Mouse (Mus musculus) gastrocnemius, adult 18-20 months (tissue): ENCODE data around the gene Ctnnd2. TPM values are rescaled to one million over a fixed set of nuclear protein-coding genes. Genes with fewer than 3 reads are reported as not detected.

Experiments
- DNase-seq: peaks from one replicate; pipeline ENCODE4 v3.0.0; 2021; ENCODE audit warnings: low spot score
- total RNA-seq, 2 experiments: library from RNA; stranded (reverse); gene quantifications; 2 replicates each; pipeline ENCODE4 v1.2.3; 2021

The Ctnnd2 gene
- total RNA-seq, 2 experiments from 2014 or later: 0.09 TPM; not detected in 1

DNA sequence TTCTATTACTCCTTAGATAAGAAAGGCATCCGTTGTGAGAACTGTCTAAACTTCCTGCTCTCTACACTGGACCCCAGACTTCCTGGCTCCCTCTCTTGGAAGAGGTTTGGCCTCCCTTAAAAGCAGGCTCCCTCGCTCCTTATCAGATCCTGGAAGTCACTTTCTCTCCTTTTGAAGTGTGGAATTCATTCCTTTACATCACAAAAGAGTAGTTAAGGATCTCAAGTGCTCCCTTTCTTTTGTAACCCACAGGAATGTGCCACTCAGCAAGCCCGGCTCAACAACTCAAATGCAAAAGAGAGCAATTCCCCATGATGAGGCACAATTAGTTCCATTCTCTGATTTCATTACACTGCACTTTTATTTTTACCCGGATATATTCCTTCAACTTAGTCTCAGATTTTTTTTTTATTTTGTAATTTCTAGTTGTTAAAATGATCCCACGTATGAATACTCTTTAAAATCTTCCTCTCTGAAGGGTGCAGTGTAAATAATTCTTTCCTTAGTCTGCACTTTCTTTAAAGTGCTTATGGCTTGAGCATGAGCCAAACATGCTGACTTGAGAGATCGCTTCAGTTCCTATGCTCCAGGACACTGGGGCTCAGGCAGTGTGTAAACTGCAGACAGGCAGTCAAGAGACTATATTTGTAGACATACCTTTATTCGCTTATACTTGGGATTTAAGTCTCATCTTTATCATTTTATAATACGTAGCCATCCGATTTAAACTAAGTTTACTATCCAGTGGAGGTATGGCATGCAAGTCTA, 210.9 kb downstream of the Ctnnd2 start:
- DNase-seq: no peak

DNA sequence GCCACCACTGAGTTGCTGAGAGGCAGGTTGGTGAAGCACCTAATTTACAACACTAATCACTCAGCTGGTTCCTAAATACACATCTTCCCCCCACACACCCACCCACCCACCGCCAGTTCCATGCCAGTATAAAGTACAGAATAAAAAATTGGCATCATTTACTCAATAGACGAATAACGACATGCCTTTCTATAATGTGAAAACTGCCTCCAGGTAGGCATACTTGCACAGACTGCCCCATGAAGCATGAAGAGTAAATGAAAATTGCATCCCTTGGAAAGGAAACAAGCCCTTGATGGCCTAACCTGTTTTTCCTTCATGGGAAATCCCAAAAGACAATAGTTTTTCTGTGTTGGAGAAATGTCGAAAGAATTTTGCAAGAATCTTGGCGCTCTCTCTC, 212.0 kb downstream of the Ctnnd2 start:
- no peak for DNase-seq

DNA sequence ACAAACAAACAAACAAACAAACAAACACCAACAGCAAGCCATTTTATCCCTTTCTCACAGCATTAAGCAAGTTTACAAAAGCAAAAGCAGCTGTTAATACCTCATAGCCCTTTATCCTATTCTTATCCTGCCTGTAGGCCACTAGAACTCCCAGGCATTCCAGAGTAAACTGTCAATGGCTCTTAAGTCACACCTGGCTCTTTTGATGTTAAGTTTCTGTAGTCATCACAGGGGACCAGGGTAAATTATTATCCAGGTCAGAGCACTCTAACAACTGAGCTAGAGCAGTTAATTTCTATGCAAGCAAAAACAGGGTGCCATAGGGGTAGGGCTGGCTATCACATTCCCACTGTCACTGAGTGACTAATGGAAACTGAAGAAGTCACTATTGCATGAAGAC, 214.1 kb downstream of the Ctnnd2 start:
- no peak for DNase-seq

GRCm38 (mm10) chr15:30387244-30387643, 214.9 kb downstream of the Ctnnd2 start:
- DNase-seq: no peak

- DNase-seq: no peak
Observed at GRCm38 (mm10) chr15:30401111-30401510, 228.7 kb downstream of the Ctnnd2 start.

DNA sequence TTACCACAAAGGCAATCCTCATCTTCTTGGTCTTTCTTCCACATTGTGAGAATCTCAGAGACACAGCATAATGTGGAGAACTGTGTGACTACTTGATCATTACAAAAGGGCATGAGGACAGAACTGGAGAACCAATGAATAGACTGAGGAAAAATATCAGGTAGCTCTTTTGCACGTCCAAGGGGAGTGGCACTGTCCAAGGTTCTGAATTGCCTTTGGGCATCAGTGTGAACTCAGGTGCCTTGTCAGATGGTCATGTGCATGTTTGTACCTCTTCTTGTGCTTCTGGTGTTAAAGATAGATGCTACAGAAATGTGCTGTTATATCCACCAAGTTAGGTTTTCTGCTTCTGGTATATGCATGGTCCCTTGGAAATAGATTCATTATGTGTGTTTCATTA, 233.9 kb downstream of the Ctnnd2 start:
- DNase-seq: no peak

DNA sequence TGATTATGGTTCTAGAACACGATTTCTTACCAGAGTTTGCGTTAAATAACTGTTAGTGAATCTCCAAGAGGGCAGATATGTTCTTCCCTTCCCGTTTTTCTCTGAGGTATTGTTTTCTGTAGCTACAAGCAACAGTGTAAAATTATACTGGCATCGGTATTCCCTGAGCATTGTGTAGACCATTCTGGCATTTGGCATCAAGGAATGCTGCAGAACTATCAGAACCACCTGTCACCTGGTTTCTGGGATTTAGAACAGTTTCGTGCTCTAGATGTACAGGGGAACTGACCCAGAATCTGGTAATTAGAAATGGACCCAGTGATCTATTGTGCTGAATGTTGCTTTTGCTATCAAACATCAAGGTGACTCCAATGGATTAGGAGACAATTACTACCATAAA, 250.8 kb downstream of the Ctnnd2 start:
- DNase-seq: no peak

- DNase-seq: no peak
Observed at GRCm38 (mm10) chr15:30424290-30424689, 251.9 kb downstream of the Ctnnd2 start.

DNA sequence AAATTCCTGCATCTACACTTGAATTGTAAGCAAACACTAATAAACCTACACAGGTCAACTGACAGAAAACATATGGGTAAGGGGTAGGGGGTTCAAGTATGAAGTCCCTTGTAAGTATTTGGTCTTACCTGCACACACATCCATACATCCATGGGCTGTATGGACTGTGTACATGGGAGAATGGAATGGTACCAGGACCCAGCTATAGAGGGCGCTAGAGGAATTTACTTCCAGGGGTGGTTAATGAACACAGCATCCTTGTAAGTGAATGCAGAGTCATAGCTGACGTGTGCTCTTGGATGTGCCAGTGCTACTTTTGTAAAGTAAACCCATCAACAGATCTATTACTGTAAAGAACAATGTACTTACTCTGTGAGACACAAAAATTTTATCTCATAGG, 254.9 kb downstream of the Ctnnd2 start:
- DNase-seq: no peak

DNA sequence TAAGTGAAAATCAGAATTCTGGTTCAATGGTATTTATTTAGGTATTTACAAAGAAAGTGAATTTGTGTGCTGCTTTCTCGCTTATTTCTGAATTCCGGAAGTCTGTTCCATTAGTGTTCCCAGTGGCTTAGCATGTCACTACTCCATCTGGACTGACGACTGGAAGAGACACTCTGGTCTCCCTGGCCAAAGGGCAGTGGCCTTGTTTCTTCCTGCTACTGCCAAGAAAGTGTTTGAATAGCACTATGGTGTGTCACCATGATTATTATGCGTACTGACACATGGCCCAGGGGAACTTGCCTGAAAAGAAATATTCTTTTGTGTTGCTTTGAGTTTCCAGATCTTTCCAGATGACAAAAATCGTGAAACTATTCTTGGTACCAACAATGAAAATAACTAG, 266.7 kb downstream of the Ctnnd2 start:
- DNase-seq: no peak

DNA sequence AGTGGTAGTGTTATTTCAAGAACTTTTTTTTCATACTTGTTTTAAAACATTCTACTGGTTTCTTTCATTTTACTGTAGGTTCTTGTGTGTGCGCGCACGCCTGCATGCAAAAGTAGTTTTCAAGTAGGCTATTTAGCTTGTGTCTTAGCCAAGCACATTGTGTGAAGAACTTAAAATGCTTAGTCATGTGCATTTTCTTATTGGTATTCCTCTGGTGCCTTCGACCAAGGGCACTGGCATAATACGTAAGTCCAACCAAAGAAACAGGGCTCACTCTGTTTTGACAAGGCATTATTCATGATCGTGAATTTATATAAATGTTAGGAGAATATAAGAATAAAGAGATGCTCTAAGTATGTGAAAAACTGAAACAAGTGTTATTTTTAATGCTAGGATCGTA, 278.4 kb downstream of the Ctnnd2 start:
- DNase-seq: no peak

- DNase-seq: no peak
Observed at GRCm38 (mm10) chr15:30451921-30452320, 279.5 kb downstream of the Ctnnd2 start.

- no peak for DNase-seq
Observed at GRCm38 (mm10) chr15:30457541-30458250, 285.3 kb downstream of the Ctnnd2 start.

GRCm38 (mm10) chr15:30458671-30459070, 286.3 kb downstream of the Ctnnd2 start:
- no peak for DNase-seq

DNA sequence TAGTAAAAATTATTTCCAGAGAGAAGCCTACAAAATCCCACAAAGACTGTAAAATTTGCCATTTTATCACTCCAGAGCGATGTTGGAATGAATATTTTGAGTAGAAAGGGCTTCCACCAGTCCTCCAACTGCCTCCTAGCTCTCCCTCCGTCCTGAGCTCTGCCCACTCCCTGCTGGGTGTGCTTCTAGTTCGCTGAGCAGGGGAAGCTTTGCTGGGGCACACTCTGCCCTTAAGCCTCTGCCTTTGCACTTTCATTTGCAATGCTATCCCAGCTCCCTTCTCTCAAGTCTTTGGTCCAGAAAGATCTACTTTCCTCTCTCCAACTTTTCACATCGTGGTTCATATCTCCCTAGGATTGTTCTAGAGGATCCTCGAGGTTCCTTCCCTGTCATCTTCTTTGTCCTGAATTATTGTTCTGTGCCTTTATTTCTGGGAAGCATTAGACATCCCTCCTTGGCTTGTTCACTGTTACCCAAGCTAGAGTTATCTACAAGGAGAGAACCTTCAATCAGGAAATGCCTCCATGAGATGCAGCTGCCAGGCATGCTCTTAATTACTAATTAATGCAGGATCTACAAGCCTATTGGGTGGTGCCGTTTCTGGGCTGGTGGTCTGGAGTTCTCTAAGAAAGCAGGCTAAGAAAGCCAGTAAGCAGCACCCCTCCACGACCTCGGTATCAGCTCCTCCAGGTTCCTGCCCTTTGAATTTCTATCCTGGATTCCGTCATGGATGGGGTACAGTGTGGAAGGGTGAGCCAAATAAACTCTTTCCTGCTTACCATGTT, 288.1 kb downstream of the Ctnnd2 start:
- DNase-seq: no peak

GRCm38 (mm10) chr15:30462804-30463423, 290.5 kb downstream of the Ctnnd2 start:
- DNase-seq: no peak

DNA sequence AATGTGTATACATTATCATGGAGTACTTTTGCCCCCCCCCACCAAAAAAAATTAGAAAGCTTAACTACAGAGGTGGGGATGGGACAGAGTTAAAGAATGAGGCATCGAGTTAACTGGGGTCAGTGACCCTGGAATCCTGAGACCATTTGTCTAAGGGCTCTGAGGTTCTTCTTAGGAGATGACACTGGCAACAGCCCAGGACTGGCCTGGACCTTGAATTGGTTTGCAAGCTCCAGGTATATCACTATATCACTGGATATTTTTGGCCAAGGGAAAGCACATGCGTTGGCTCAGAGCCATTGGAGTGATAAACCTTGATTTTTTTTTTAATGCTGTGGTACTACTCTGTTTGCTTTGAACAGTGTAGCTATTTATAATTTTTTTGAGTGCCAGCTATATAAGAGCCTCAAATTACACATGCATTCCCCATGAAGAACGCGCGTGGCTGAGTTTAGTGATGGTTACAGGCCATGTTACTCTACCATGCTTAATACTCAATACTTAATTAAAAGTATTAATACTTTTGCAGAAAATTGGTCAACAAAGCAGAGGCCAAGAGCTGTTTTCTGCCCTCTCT, 291.2 kb downstream of the Ctnnd2 start:
- DNase-seq: no peak

- no peak for DNase-seq
Observed at GRCm38 (mm10) chr15:30466950-30467543, 294.7 kb downstream of the Ctnnd2 start.

GRCm38 (mm10) chr15:30468773-30469172, 296.4 kb downstream of the Ctnnd2 start:
- DNase-seq: no peak

GRCm38 (mm10) chr15:30471280-30471966, 299.0 kb downstream of the Ctnnd2 start:
- DNase-seq: no peak
